Mouse (Mus musculus) spleen, adult 2 months (tissue): ENCODE results near the gene Atad2b.

Source experiments
- CTCF ChIP-seq: fragments of 200-500 bp; IDR thresholded peaks from 2 replicates; pipeline ENCODE4 v1.5.1; 2011; ENCODE audit warnings: mild to moderate bottlenecking, inconsistent platforms; ENCODE audit not compliant: insufficient read depth, insufficient read length, insufficient replicate concordance; ENCODE audit errors: extremely low read depth
- POLR2A ChIP-seq: fragments of 200-500 bp; IDR thresholded peaks from 2 replicates; pipeline ENCODE4 v1.6.1; 2011; ENCODE audit warnings: low read depth, low read length, inconsistent platforms

DNA sequence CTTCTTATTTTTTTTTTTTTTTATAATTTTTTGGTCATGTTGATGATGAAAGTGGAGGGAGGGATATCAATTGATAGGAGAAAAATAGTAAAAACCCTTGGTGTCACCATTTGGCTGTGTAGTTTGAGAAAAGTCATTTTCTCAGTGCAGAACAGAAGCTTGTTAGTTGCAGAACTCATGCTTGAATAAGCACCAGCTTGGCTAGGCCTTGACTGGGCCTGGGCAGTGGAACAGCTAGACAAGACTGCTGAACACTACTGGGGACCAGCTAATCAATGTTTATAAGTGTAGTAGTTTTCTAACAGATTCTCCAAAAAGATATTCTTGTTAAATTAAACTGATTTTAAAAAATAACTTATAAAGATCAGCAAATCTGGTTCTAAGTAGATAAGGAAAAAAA, 79.8 kb downstream of the Atad2b start:
- TF ChIP-seq CTCF (no peak), POLR2A (no peak)
